Comparison of ENCODE assay signal across 8 mouse cellular contexts in genomic region chr9:120455768-120456655, GRCm38 (mm10). TPM values are rescaled to one million over a fixed set of nuclear protein-coding genes. Genes with fewer than 3 reads are reported as not detected.
DNase-seq lines count a peak whose midpoint lies in the region; ATAC-seq and TF ChIP-seq lines count a peak whose summit lies in the region.

No protein-coding gene starts in this region.

- H3K4me3 ChIP-seq in layer of hippocampus, adult 2 months, result no peak overlapping the region
- H3K4me3 ChIP-seq in embryonic facial prominence, embryonic 10.5 days, result 0 out of 2 replicates have a peak overlapping the region, but pooled peaks have one; percentile 23
- H3K4me3 ChIP-seq in hindbrain, embryonic 12.5 days, result no peak overlapping the region
- no peak overlapping the region for H3K4me3 ChIP-seq in neural tube, embryonic 12.5 days

- H3K27ac ChIP-seq in layer of hippocampus, adult 2 months, result peak overlapping the region; percentile 57; the same call in 1 of the 2 replicates
- H3K27ac ChIP-seq in embryonic facial prominence, embryonic 10.5 days (replicated peaks), result peak overlapping the region; percentile 86
- H3K27ac ChIP-seq in hindbrain, embryonic 12.5 days, result peak overlapping the region; percentile 53
- H3K27ac ChIP-seq in neural tube, embryonic 12.5 days, result no peak overlapping the region; the same call in 1 of the 2 replicates

- TF ChIP-seq CTCF in layer of hippocampus, adult 2 months (conservative IDR thresholded peaks at IDR 0.05), result peak; percentile 40

- ATAC-seq in hindbrain, embryonic 12.5 days (ENCODE audit: low FRiP score), result peak; percentile 86
- ATAC-seq in neural tube, embryonic 12.5 days (ENCODE audit: low FRiP score, low read depth), result peak; percentile 76

- H3K36me3 ChIP-seq in embryonic facial prominence, embryonic 10.5 days (replicated peaks), result no peaks in the 10 kb centered on the region
- H3K36me3 ChIP-seq in hindbrain, embryonic 12.5 days, result no peaks in the 10 kb centered on the region
- H3K36me3 ChIP-seq in neural tube, embryonic 12.5 days, result no peaks in the 10 kb centered on the region

- no peaks in the 10 kb centered on the region for H3K9me3 ChIP-seq in embryonic facial prominence, embryonic 10.5 days
- H3K9me3 ChIP-seq in hindbrain, embryonic 12.5 days (replicated peaks), result no peaks in the 10 kb centered on the region
- no peaks in the 10 kb centered on the region for H3K9me3 ChIP-seq in neural tube, embryonic 12.5 days

- no peak overlapping the region for H3K9ac ChIP-seq in hindbrain, embryonic 12.5 days
- 0 out of 2 replicates have a peak overlapping the region, but pooled peaks have one; percentile 26 for H3K9ac ChIP-seq in neural tube, embryonic 12.5 days

- H3K4me2 ChIP-seq in hindbrain, embryonic 12.5 days (replicated peaks), result no peak overlapping the region
- 0 out of 2 replicates have a peak overlapping the region, but pooled peaks have one; percentile 4 for H3K4me2 ChIP-seq in neural tube, embryonic 12.5 days (replicated peaks)

- no peaks in the 10 kb centered on the region for H3K27me3 ChIP-seq in embryonic facial prominence, embryonic 10.5 days (replicated peaks; ENCODE audit: low read depth, poor library complexity, severe bottlenecking)
- H3K27me3 ChIP-seq in hindbrain, embryonic 12.5 days, result no peaks in the 10 kb centered on the region
- H3K27me3 ChIP-seq in neural tube, embryonic 12.5 days (replicated peaks), result no peaks in the 10 kb centered on the region

- DNase-seq in layer of hippocampus, adult 2 months (ENCODE audit: low spot score in 2 of 2), result no peak
- DNase-seq in layer of hippocampus, postnatal 36 days, result no peak
- DNase-seq in embryonic facial prominence, embryonic 10.5 days (ENCODE audit: low spot score), result peak; percentile 73
- DNase-seq in cerebellum, postnatal 36 days, result no peak
- DNase-seq in ovary, postnatal 10 days (ENCODE audit: low spot score), result no peak
- DNase-seq in adrenal gland, adult 18-20 months (ENCODE audit: low spot score in 2 of 2), result no peak

- H3K4me1 ChIP-seq in embryonic facial prominence, embryonic 10.5 days, result peaks cover 23% of the 10 kb centered on the region
- H3K4me1 ChIP-seq in hindbrain, embryonic 12.5 days, result peaks cover 9% of the 10 kb centered on the region; the same call in 1 of the 2 replicates
- H3K4me1 ChIP-seq in neural tube, embryonic 12.5 days, result peaks cover 15% of the 10 kb centered on the region

- WGBS in embryonic facial prominence, embryonic 10.5 days, result 12% methylated on average over 9 of the region's 9 CpGs
- WGBS in hindbrain, embryonic 12.5 days, result 15% methylated on average over 9 of the region's 9 CpGs
- 24% methylated on average over 9 of the region's 9 CpGs for WGBS in neural tube, embryonic 12.5 days

RNA-seq across cellular contexts. Expression of gene Eif1b, which starts 36.0 kb away (rescaled TPM):
- 100 to 1,000 TPM; 203 to 206 TPM for total RNA-seq in layer of hippocampus, adult 2 months (2021)
- 100 to 1,000 TPM; 194 to 201 TPM for total RNA-seq in layer of hippocampus, postnatal 36 days (2021)
- 202 and 220 TPM in 2 replicates for polyA plus RNA-seq in embryonic facial prominence, embryonic 10.5 days (2016; fragmentation: Nextera tagmentation; extraction: Ambion mirVana)
- polyA plus RNA-seq in hindbrain, embryonic 12.5 days (2016; fragmentation: Nextera tagmentation; extraction: Ambion mirVana), result 284 and 287 TPM in 2 replicates
- 299 and 318 TPM in 2 replicates for polyA plus RNA-seq in neural tube, embryonic 12.5 days (2016; fragmentation: Nextera tagmentation; extraction: Ambion mirVana)
- total RNA-seq in adrenal gland, adult 18-20 months (2021), result 10 to 100 TPM; 59.9 to 66.0 TPM
